Mouse (Mus musculus): ENCODE results near the gene A930033H14Rik.

GRCm38 (mm10) chr10:69176116-69176515 lies 36.8 kb downstream of the A930033H14Rik start:
- no peak for TF ChIP-seq POLR2A (IDR thresholded peaks at IDR 0.05; ENCODE audit: borderline replicate concordance, low read depth, low read length)
- no peak for TF ChIP-seq CTCF (IDR thresholded peaks at IDR 0.05; ENCODE audit: low read depth, low read length)

Data from bone marrow macrophage, adult 2 months (primary cell).